Mouse (Mus musculus) spleen, adult 2 months (tissue): Measurements from ENCODE around the gene Muc3.

Experiments used
- CTCF ChIP-seq: fragments of 200-500 bp; IDR thresholded peaks from 2 replicates; pipeline ENCODE4 v1.5.1; 2011; ENCODE audit warnings: mild to moderate bottlenecking, inconsistent platforms; ENCODE audit not compliant: insufficient read depth, insufficient read length, insufficient replicate concordance; ENCODE audit errors: extremely low read depth
- POLR2A ChIP-seq: fragments of 200-500 bp; IDR thresholded peaks from 2 replicates; pipeline ENCODE4 v1.6.1; 2011; ENCODE audit warnings: low read depth, low read length, inconsistent platforms

- TF ChIP-seq POLR2A = no peak
- TF ChIP-seq CTCF = no peak
Measured at GRCm38 (mm10) chr5:137109941-137110593, 39.1 kb downstream of the Muc3 start.
